Mouse (Mus musculus) cortical plate, adult 2 months (tissue): ENCODE measurements around the gene Gli1. TPM values are rescaled to one million over a fixed set of nuclear protein-coding genes. Genes with fewer than 3 reads are reported as not detected.
A peak's percentile ranks its signal among the peaks of the same experiment; 100 is the strongest.

Source experiments
- H3K27ac ChIP-seq: fragments of 200-500 bp; 2 replicates; pipeline ENCODE4 v1.5.1; 2012; ENCODE audit warnings: low read length, control low read depth, inconsistent platforms; ENCODE audit not compliant: insufficient read depth
- H3K4me1 ChIP-seq: fragments of 200-500 bp; 2 replicates; pipeline ENCODE4 v1.6.1; 2011; ENCODE audit warnings: low read length; ENCODE audit not compliant: control insufficient read depth, insufficient read depth
- H3K4me3 ChIP-seq: fragments of 200-500 bp; 2 replicates; pipeline ENCODE4 v1.5.1; 2011; ENCODE audit warnings: mild to moderate bottlenecking, low read length, control low read depth; ENCODE audit not compliant: insufficient read depth
- CTCF ChIP-seq: fragments of 200-500 bp; IDR thresholded peaks from 2 replicates; pipeline ENCODE4 v1.5.1; 2011; ENCODE audit warnings: mild to moderate bottlenecking, control low read depth, low read length; ENCODE audit not compliant: insufficient read depth; ENCODE audit errors: extremely low read depth
- POLR2A ChIP-seq: fragments of 200-500 bp; IDR thresholded peaks from 2 replicates; pipeline ENCODE4 v1.6.1; 2011; ENCODE audit warnings: mild to moderate bottlenecking, low read length, control low read depth; ENCODE audit not compliant: insufficient read depth; ENCODE audit errors: extremely low read depth
- polyA plus RNA-seq: library from polyadenylated mRNA; depleted of rRNA; stranded (reverse); fragments of >200 nt; gene quantifications from 2 replicates; pipeline ENCODE4 v1.2.3, GENCODE M21; 2012

Gli1 gene
- polyA plus RNA-seq, 1 experiment: 2.3 TPM

DNA sequence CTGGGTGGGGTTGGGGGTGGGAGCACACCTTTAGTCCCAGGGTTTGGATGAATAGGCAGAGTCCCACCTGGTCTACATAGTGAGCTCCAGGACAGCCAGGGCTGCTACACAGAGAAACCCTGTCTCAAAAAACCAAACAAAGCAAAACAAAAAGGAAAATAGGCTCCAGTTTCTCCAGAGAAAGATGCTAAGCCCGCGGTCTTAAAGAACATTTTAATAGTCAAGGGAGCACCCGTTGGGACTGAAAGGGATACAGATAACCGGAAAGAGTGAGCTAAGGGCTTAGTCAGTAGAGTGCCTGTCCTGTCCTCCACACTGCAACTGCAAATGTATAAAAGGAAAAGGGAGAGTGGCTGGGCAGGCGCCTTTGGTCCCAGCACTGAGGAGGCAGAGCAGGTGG, 25.3 kb upstream of the Gli1 start:
- TF ChIP-seq CTCF (no peak), POLR2A (no peak)
- Histone ChIP-seq H3K4me1 (peaks cover 2% of the 10 kb centered on the region; the same call in 1 of the 2 replicates), H3K27ac (no peak overlapping the region), H3K4me3 (no peak overlapping the region)

DNA sequence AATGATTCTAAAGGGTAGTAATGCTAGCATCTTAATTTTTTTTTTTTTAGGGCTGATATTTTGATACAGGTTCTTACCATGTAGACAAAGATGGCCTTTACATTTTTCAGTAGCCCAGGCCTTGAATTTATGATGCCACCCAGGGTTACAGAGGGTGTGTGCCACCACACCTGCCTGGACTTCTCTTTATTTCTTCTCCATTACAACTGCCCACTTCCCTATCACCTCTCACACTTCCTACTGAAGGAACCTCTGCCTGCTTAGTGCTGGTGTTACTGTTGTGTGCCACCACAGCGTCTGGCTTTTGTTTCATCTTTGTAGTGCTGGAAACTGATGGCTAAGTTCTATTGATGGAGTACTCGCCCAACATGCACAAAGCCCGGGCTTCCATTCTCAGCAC, 18.9 kb upstream of the Gli1 start:
- no peak overlapping the region for H3K27ac ChIP-seq

GRCm38 (mm10) chr10:127355336-127355735, 13.6 kb upstream of the Gli1 start:
- Histone ChIP-seq H3K27ac (peak overlapping the region; percentile 90), H3K4me3 (no peak overlapping the region), H3K4me1 (peaks cover 8% of the 10 kb centered on the region)
- TF ChIP-seq POLR2A: no peak
- no peak for TF ChIP-seq CTCF

More for the DNA sequence above, 18.9 kb upstream of the Gli1 start:
- Histone ChIP-seq H3K4me3 (no peak overlapping the region), H3K4me1 (peaks cover 2% of the 10 kb centered on the region; the same call in 1 of the 2 replicates)
- TF ChIP-seq POLR2A (no peak), CTCF (no peak)

- peaks cover 8% of the 10 kb centered on the region for H3K4me1 ChIP-seq
- TF ChIP-seq CTCF (peak; percentile 40; the same call in 1 of the 2 replicates), POLR2A (peak; percentile 85)
- no peak within 1 kb of the TSS for H3K4me3 ChIP-seq
- peak within 1 kb of the TSS; percentile 90 for H3K27ac ChIP-seq
These were observed 12.4 kb upstream of the Gli1 start, which contains the start of gene Inhbe for GRCm38 (mm10) chr10:127353909-127354895. TSS of gene Inhbe (minus strand) at chr10:127354411.

DNA sequence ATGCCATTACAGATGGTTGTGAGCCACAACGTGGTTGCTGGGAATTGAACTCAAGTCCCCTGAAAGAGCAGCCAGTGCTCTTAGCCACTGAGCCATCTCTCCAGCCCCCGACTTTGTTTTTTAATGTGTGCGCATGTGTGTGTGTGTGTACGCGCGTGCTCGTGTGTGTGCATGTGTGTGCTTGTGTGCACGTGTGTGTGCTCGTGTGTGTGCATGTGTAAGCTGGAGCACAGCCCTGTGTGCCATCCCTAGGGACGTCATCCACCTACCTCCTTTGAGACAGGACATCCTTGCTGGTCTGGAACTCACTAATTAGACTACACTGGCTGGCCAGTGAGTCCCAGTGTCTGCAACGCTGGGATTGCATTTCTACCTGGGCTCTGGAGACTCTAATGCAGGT, 11.0 kb upstream of the Gli1 start:
- Histone ChIP-seq H3K4me3 (no peak overlapping the region), H3K27ac (no peak overlapping the region), H3K4me1 (peaks cover 8% of the 10 kb centered on the region)
- no peak for TF ChIP-seq POLR2A

DNA sequence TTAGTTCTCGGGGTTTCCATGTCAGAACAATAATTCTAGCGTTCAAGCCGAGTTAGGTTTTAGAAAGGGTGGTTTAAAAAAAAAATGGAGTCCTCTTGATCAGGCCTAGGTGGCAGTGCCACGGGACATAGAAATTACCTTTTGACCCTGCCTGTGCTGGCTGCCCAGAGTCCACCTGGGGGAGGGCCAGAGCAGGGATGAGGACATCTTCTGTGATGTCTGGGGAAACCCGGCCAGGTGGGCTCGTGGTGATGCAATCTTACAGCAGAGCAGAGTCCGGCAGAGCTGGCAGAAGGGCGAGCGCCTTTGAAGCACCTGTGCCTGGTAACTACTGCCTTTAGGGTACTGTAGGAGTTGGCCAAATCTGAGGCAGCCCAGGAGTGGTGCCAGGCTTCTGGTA, 10.4 kb upstream of the Gli1 start:
- Histone ChIP-seq H3K27ac (no peak overlapping the region), H3K4me3 (no peak overlapping the region), H3K4me1 (peaks cover 8% of the 10 kb centered on the region)
- TF ChIP-seq CTCF (no peak), POLR2A (no peak)

GRCm38 (mm10) chr10:127351719-127352118, 9.9 kb upstream of the Gli1 start:
- peaks cover 8% of the 10 kb centered on the region for H3K4me1 ChIP-seq
- no peak overlapping the region for H3K4me3 ChIP-seq
- TF ChIP-seq CTCF (no peak), POLR2A (no peak)
- no peak overlapping the region for H3K27ac ChIP-seq

DNA sequence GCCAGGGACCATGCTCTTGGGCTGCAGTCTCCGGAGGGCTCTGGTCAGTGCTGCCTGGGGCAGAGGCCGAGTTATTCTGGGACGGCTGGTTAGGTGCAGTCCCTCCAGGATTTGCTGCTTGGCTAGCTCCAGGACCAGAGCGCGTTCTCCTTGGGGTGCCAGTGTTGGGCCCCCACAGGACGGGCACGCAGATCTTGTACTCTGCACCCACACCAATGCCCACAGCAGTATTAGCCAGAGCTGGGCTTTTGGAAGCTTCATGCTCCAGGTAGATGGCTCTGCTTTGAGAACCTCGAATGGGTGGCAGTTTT, 9.5 kb upstream of the Gli1 start:
- Histone ChIP-seq H3K27ac (no peak overlapping the region), H3K4me3 (no peak overlapping the region)
- TF ChIP-seq CTCF: no peak
- TF ChIP-seq POLR2A: no peak

DNA sequence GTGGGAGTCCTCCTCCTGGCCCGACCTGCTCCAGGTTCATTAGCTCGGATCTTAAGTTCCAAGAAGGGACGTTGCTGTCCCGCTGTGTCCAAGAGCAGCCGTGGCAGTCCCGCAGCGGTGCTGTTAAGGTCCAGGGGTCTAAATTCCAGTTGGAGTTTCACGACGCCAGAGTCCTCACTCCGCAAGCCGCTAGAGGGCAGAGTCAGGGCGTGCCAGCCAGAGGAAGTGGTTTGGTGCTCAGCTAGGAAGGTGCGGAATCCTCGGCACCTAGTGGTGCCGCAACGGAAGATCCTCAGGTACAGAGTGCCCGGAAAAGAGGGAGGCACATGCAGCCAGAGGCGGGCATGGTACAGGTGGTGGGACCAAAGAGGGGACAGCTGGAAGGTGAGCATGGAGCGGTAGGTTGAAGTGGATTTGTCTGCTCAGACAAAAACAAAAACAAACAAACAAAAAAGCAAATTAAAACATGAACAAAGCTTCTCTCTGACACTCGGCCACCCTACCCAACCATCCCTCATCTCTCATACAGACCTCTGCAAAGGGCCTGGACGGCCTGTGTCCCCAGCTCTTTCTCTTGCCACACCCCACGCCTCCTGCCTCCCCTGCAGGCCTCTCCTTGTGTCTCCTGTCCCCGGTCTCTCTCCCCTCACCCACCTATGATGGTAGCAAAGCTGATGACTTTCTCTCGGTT, 9.0 kb upstream of the Gli1 start:
- peak; percentile 84 for TF ChIP-seq CTCF
- peak; percentile 44; the same call in 1 of the 2 replicates for TF ChIP-seq POLR2A
- Histone ChIP-seq H3K27ac (0 out of 2 replicates have a peak overlapping the region, but pooled peaks have one; percentile 3), H3K4me3 (peak overlapping the region; percentile 4; the same call in 1 of the 2 replicates), H3K4me1 (peaks cover 7% of the 10 kb centered on the region)

More for the DNA sequence above, 9.5 kb upstream of the Gli1 start:
- peaks cover 8% of the 10 kb centered on the region for H3K4me1 ChIP-seq
